Mouse (Mus musculus) cortical plate, adult 2 months (tissue): ENCODE data around the gene Utp4.

ENCODE experiments used
- CTCF ChIP-seq: fragments of 200-500 bp; IDR thresholded peaks from 2 replicates; pipeline ENCODE4 v1.5.1; 2011; ENCODE audit warnings: mild to moderate bottlenecking, control low read depth, low read length; ENCODE audit not compliant: insufficient read depth; ENCODE audit errors: extremely low read depth
- POLR2A ChIP-seq: fragments of 200-500 bp; IDR thresholded peaks from 2 replicates; pipeline ENCODE4 v1.6.1; 2011; ENCODE audit warnings: mild to moderate bottlenecking, low read length, control low read depth; ENCODE audit not compliant: insufficient read depth; ENCODE audit errors: extremely low read depth

DNA sequence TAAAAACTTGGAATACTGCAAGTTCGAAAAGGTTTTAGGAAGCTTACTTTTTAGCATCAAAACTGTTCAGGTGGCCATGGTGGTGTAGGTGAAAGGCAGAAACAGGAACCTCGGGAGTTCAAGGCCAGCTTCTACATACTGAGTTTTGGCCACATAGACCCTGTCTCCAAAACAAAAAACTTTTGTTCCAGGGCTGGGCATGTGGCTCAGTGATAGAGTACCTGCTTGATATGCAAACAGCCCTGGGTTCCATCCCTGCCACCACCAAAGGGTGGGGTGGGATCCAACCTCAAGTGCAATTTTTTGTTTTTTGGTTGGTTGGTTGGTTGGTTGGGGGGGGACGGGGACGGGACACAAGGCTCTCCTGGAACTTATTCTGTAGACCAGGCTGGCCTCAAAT, 32.0 kb downstream of the Utp4 start:
- no peak for TF ChIP-seq CTCF
- TF ChIP-seq POLR2A: no peak
